Mouse (Mus musculus) liver, postnatal 0 days (tissue): Measurements from ENCODE around the gene Dennd5a. TPM values are rescaled to one million over a fixed set of nuclear protein-coding genes. Genes with fewer than 3 reads are reported as not detected.

Source experiments
- ATAC-seq: fragments of 200-750 bp; cut with Nextera tagmentation; 2 replicates; pipeline ENCODE4 v1.8.0; 2017; ENCODE audit warnings: mild to moderate bottlenecking, moderate library complexity
- DNase-seq: peaks from one replicate; pipeline ENCODE4 v3.0.0-alpha.2; 2016
- H3K27ac ChIP-seq: fragments of 300-500 bp; sonication (generic); 2 replicates; pipeline ENCODE4 v1.5.1; 2014; ENCODE audit warnings: antibody characterized with exemption, moderate library complexity, mild to moderate bottlenecking, low read depth
- H3K27me3 ChIP-seq: fragments of 300-500 bp; sonication (generic); 2 replicates; pipeline ENCODE4 v1.6.1; 2014; ENCODE audit warnings: low read length, control low read depth, mixed read lengths; ENCODE audit not compliant: insufficient read depth
- H3K36me3 ChIP-seq: fragments of 300-500 bp; sonication (generic); replicated peaks from 2 replicates; pipeline ENCODE4 v1.6.1; 2014; ENCODE audit warnings: mild to moderate bottlenecking, control low read depth, low read length, moderate library complexity, mixed read lengths; ENCODE audit not compliant: insufficient read depth
- H3K4me1 ChIP-seq: fragments of 300-500 bp; sonication (generic); 2 replicates; pipeline ENCODE4 v1.6.1; 2014; ENCODE audit warnings: antibody characterized with exemption, mild to moderate bottlenecking, control low read depth; ENCODE audit not compliant: insufficient read depth
- H3K4me2 ChIP-seq: fragments of 300-500 bp; sonication (generic); 2 replicates; pipeline ENCODE4 v1.6.1; 2014; ENCODE audit warnings: low read depth, mild to moderate bottlenecking, low read length, moderate library complexity, mixed read lengths
- H3K4me3 ChIP-seq: fragments of 300-500 bp; sonication (generic); 2 replicates; pipeline ENCODE4 v1.5.1; 2014; ENCODE audit warnings: low read depth, low read length
- H3K9ac ChIP-seq: fragments of 300-500 bp; sonication (generic); replicated peaks from 2 replicates; pipeline ENCODE4 v1.6.1; 2014; ENCODE audit warnings: mild to moderate bottlenecking, moderate library complexity
- H3K9me3 ChIP-seq: fragments of 300-500 bp; sonication (generic); 2 replicates; pipeline ENCODE4 v1.6.1; 2016; ENCODE audit warnings: mild to moderate bottlenecking, control low read depth, low read length, mixed read lengths
- CTCF ChIP-seq: sonication (generic); IDR thresholded peaks from 2 replicates; pipeline ENCODE4 v1.5.1; 2016; ENCODE audit warnings: antibody characterized with exemption, low read depth
- EP300 ChIP-seq: IDR thresholded peaks from 2 replicates; pipeline ENCODE4 v1.6.1; 2016; ENCODE audit warnings: antibody characterized with exemption, low read depth, mild to moderate bottlenecking
- WGBS: fragments of 180-500 bp; shearing (Covaris S2); extraction: QIAGEN DNeasy Blood & Tissue Kit; methylation state at CpG from one replicate; pipeline ENCODE4 v1.1.7; 2014; ENCODE audit not compliant: insufficient replicate concordance; 5-methylcytosine and 5-hydroxymethylcytosine counted together
- polyA plus RNA-seq: library from polyadenylated mRNA; unstranded; fragments of >200 nt; fragmentation: Nextera tagmentation; extraction: Ambion mirVana; gene quantifications from 2 replicates; pipeline ENCODE4 v1.2.1, GENCODE M21; 2015

Dennd5a gene
- polyA plus RNA-seq, 1 experiment from 2014 or later, result 8.0 TPM

DNA sequence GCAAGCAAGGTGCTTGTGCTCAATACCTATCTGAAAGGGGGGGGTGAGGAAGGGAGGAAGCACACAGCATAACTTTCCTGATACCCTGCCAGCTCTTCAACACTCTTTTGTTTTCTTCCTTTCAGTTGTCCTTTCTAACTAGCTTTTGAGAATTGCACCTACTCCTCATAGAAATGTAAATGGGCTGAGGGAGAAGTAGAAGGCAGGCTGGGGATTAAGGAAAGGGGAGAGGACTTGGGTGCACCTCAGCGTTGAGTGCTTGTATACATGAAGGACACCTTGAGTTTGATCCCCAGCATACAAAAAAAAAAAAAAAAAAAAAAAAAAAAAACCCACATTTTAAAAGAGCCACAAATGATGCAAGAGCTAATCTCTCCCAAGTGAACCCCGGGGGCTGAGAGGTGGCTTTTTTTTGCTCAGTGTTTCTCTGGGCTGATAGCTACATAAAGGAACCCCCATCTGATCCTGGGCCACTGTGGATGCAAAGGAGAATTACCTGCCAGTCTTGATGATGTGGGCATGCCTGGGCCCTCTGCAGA is 78.6 kb downstream of the Dennd5a start:
- TF ChIP-seq CTCF (no peak), EP300 (no peak)
- Histone ChIP-seq H3K9me3 (no peaks in the 10 kb centered on the region), H3K4me3 (no peak overlapping the region), H3K9ac (no peak overlapping the region), H3K4me1 (no peaks in the 10 kb centered on the region), H3K27ac (no peak overlapping the region), H3K36me3 (no peaks in the 10 kb centered on the region), H3K27me3 (no peaks in the 10 kb centered on the region), H3K4me2 (no peak overlapping the region)
- DNase-seq (no peak), ATAC-seq (no peak)
- WGBS, result 60% methylated on average over 2 of the region's 2 CpGs

DNA sequence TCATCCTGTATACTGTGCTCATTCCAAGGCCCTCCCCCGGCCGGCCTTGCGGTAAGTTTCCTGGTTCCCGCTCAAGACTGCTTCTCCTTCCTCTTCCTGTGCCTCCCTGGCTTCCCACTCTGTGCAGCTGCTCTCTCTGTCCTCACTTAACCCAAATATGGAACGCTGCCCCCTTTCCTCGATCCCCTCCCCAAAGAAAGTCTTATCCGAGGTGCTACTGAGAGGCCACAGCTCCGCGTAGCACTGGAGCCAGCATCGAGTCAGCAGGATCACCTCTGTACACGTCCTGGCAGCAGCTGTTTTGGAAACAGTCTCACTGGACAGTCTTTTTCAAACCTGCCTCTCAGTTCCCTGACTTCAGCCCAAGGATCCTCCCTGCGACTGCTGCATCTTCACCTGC is 81.1 kb downstream of the Dennd5a start:
- WGBS, result 40% methylated on average over 12 of the region's 12 CpGs
- ATAC-seq, result no peak
- no peak overlapping the region for H3K4me2 ChIP-seq
- no peak overlapping the region for H3K9ac ChIP-seq
- H3K27me3 ChIP-seq, result no peaks in the 10 kb centered on the region
- no peak for TF ChIP-seq EP300
- no peak for TF ChIP-seq CTCF
- H3K27ac ChIP-seq, result no peak overlapping the region
- H3K9me3 ChIP-seq, result no peaks in the 10 kb centered on the region
- no peaks in the 10 kb centered on the region for H3K36me3 ChIP-seq
- DNase-seq, result no peak
- H3K4me1 ChIP-seq, result no peaks in the 10 kb centered on the region
- no peak overlapping the region for H3K4me3 ChIP-seq

DNA sequence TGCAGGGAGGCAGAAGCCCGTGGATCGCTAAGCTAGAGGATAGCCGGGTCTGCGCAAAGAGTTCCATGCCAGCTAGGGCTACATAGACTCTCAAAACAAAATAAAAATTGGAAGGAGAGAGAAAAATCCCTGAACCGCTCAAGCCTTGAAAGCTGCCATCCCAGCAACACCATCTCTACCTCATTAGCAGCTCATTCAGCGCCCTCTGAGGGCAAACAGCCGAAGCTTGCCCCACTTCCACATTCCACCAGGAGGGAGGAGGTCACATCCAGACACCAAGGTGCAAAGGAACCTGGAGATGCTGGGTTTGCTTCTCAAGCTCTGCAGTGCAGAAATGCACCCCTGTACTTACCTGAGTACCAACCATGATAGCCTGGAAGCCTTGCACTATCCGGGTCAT is 84.2 kb downstream of the Dennd5a start:
- H3K4me3 ChIP-seq, result no peak overlapping the region
- TF ChIP-seq CTCF (no peak), EP300 (no peak)
- no peaks in the 10 kb centered on the region for H3K36me3 ChIP-seq
- H3K4me2 ChIP-seq, result no peak overlapping the region
- 60% methylated on average over 8 of the region's 8 CpGs for WGBS
- no peaks in the 10 kb centered on the region for H3K27me3 ChIP-seq
- H3K4me1 ChIP-seq, result no peaks in the 10 kb centered on the region
- H3K9me3 ChIP-seq, result no peaks in the 10 kb centered on the region
- no peak for DNase-seq
- no peak overlapping the region for H3K9ac ChIP-seq
- H3K27ac ChIP-seq, result no peak overlapping the region
- ATAC-seq, result no peak

DNA sequence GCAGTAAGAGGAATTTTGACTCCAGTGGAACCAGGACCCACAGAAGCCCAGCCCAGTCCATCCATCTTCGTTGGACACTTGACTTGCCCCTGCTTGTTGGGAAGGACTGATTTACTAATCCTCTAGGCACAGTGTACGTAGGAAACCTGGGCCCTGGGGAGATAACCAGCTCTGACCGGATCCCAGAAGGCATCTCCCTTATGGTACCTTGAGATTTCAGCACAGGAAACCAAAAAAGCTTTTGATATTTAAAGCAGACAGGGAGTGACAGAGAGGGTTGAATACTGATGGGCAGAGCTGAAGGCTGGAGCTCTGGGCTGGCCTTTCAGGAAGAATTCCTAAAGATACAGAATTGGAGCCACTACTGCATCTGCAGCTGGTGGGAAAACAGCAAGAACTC is 84.7 kb downstream of the Dennd5a start:
- DNase-seq (no peak), ATAC-seq (no peak)
- Histone ChIP-seq H3K4me2 (no peak overlapping the region), H3K9me3 (no peaks in the 10 kb centered on the region), H3K36me3 (no peaks in the 10 kb centered on the region), H3K4me1 (no peaks in the 10 kb centered on the region), H3K27ac (no peak overlapping the region), H3K4me3 (no peak overlapping the region), H3K27me3 (no peaks in the 10 kb centered on the region), H3K9ac (no peak overlapping the region)
- TF ChIP-seq CTCF, result no peak
- TF ChIP-seq EP300, result no peak
- 42% methylated on average over 3 of the region's 3 CpGs for WGBS

DNA sequence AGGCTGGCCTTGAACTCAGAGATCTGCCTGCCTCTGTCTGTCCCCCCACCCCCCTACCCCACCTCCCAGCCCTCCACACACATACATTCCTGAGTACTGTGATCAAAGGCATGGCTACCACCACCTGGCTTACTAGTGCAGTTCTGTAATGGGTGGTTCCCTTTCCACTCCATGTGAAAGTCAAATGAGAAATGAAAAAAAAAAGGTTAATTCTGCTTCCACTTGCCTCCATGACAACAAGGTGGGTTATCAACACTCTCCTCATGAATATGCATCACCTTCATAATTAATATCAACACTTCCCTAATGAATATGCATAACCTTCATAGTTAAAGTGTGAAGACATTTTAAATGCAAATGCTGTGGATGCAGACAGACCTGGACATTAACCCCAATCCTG is 85.2 kb downstream of the Dennd5a start:
- no peak for TF ChIP-seq EP300
- no peak for TF ChIP-seq CTCF
- H3K27ac ChIP-seq, result no peak overlapping the region

DNA sequence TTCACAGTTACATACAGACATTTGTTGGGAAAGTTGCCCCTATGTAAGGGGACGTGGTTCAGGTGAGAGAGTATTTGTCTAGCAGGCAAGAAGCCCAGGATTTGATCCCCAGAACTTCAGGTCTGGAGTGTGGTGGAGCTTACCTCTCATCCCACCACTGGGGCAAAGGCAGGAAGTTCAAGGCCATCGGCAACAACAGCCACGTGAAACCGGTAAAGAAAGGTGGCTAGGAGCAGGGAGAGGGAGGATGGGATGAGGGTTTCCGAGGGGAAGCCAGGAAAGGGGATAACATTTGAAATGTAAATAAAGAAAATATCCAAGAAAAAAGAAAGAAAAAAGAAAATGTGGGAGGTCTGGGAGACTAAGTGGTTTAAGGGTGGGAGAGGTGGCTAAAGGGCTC is 87.1 kb downstream of the Dennd5a start:
- Histone ChIP-seq H3K4me3 (no peak overlapping the region), H3K4me2 (no peak overlapping the region), H3K9me3 (no peaks in the 10 kb centered on the region), H3K27me3 (no peaks in the 10 kb centered on the region), H3K27ac (no peak overlapping the region), H3K9ac (no peak overlapping the region), H3K36me3 (no peaks in the 10 kb centered on the region), H3K4me1 (no peaks in the 10 kb centered on the region)
- ATAC-seq (no peak), DNase-seq (no peak)
- TF ChIP-seq EP300 (no peak), CTCF (no peak)
- WGBS, result 53% methylated on average over 5 of the region's 5 CpGs

More for the DNA sequence above, 85.2 kb downstream of the Dennd5a start:
- no peak for ATAC-seq
- no peak overlapping the region for H3K4me3 ChIP-seq
- no peak overlapping the region for H3K9ac ChIP-seq
- no peaks in the 10 kb centered on the region for H3K36me3 ChIP-seq
- no peaks in the 10 kb centered on the region for H3K4me1 ChIP-seq
- no peak overlapping the region for H3K4me2 ChIP-seq
- DNase-seq, result no peak
- H3K27me3 ChIP-seq, result no peaks in the 10 kb centered on the region
- H3K9me3 ChIP-seq, result no peaks in the 10 kb centered on the region

DNA sequence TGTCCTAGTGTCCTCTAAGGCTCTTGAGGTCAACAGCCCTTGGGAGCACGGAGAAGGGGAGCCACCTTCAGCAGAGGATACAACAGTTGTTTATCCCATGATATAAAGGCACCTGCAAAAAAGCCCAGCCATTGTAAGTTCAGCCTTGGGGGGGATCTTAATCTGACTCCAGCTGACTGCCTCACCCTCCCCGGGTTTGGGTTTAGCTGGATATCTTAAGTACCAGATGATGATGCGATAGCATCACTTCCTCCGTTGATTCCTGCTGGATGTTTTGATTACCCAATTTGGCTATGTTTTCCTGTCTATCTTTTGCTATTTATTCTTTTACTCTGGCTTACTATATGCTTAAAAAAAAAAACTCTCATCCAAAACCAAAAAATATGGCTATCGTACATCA is 89.0 kb downstream of the Dennd5a start:
- H3K27ac ChIP-seq, result no peak overlapping the region
- DNase-seq (no peak), ATAC-seq (no peak)
- no peaks in the 10 kb centered on the region for H3K4me1 ChIP-seq
- H3K27me3 ChIP-seq, result peaks cover 14% of the 10 kb centered on the region
- H3K36me3 ChIP-seq, result no peaks in the 10 kb centered on the region
- no peak overlapping the region for H3K4me2 ChIP-seq
- WGBS, result 67% methylated on average over 5 of the region's 5 CpGs
- TF ChIP-seq CTCF, result no peak
- no peak for TF ChIP-seq EP300
- H3K9ac ChIP-seq, result no peak overlapping the region
- no peak overlapping the region for H3K4me3 ChIP-seq
- no peaks in the 10 kb centered on the region for H3K9me3 ChIP-seq
